Mouse (Mus musculus): ENCODE data around the gene Bnc2. TPM values are rescaled to one million over a fixed set of nuclear protein-coding genes. Genes with fewer than 3 reads are reported as not detected.
A peak's percentile ranks its signal among the peaks of the same experiment; 100 is the strongest.

Bnc2 gene
- polyA plus RNA-seq, 1 experiment from 2014 or later: 7.7 TPM

DNA sequence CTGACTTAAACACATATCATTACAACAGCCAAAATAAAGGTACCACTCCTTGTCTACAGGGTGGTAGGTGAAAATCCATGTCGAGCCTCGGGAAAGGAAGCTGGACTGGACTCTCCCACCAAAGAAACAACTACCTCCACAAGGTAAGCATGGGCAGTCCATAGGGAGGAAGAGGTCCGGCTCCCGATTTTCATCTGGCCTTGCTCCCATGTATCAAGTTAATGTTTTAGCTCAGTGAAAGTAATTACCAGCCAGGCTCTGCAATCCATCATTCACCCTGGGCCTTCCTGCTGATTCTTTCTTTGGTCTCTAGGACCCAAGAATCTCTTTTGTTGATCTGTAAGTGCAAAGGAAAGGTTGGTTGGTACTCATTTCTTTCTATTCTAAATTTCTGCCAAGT is 65.2 kb downstream of the Bnc2 start:
- H3K4me1 ChIP-seq: no peaks in the 10 kb centered on the region
- WGBS: 70% methylated on average over 4 of the region's 4 CpGs
- no peaks in the 10 kb centered on the region for H3K36me3 ChIP-seq
- no peak overlapping the region for H3K4me3 ChIP-seq
- H3K27me3 ChIP-seq (ENCODE audit: insufficient read depth, poor library complexity, severe bottlenecking): no peaks in the 10 kb centered on the region
- H3K27ac ChIP-seq: no peak overlapping the region
- no peak for DNase-seq (ENCODE audit: low spot score)
- H3K9me3 ChIP-seq: no peaks in the 10 kb centered on the region

DNA sequence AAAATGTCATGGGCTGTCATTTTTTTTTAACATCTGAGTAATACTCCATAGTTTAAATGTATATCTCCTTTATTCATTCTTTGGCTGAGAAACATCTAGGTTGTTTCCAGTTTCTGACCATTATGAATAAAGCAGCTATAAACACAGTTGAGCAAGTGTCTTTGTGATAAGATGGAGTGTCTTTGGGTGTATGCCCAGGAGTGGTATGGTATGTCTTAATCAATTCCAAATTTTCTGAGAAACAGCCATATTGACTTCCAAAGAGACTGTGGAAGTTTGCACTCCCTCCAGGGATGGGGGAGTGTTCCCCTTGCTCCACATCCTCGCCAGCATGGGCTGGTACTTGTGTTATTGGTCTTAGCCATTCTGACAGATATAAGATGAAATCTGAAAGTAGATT is 70.6 kb downstream of the Bnc2 start:
- WGBS: 55% methylated on average over 1 of the region's 1 CpGs
- Histone ChIP-seq H3K9me3 (no peaks in the 10 kb centered on the region), H3K27me3 (ENCODE audit: insufficient read depth, poor library complexity, severe bottlenecking) (no peaks in the 10 kb centered on the region), H3K36me3 (no peaks in the 10 kb centered on the region), H3K4me3 (no peak overlapping the region), H3K27ac (no peak overlapping the region), H3K4me1 (no peaks in the 10 kb centered on the region)
- no peak for DNase-seq (ENCODE audit: low spot score)

DNA sequence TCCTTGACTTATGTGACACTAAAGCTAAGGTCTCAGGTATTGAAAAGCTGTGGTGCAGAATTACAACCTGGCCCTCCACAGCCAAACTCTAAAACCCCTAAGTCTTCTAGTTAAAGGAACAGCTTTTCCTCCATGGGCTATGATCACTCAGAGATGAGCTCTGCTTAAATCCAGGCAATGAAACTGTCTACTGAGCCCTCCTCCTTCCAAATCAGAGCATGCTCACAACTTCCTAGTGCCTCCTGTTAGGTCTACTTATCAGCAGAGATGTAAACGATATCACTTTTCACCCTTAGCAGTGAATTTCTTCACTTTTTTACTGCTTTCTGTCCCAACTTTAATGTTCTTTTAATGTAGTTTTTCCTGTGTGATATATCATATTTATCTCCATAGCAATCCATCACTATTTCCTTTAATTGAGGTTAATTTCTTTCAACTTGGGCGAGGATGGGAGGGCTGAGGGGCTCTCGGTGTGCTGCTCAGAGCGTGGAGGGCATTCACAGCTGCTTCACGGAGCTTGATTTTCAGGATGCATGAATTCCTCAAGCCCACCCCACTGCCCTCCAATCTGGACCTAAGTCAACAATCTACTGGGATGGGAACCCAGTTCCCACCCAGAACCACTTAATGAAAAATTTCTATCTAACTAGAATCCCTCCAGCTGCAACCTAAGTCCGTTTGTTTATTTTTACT is 94.7 kb downstream of the Bnc2 start:
- Histone ChIP-seq H3K9me3 (no peaks in the 10 kb centered on the region), H3K4me1 (no peaks in the 10 kb centered on the region), H3K36me3 (no peaks in the 10 kb centered on the region), H3K4me3 (no peak overlapping the region), H3K27ac (no peak overlapping the region), H3K27me3 (ENCODE audit: insufficient read depth, poor library complexity, severe bottlenecking) (no peaks in the 10 kb centered on the region)
- no peak for DNase-seq (ENCODE audit: low spot score)
- 68% methylated on average over 6 of the region's 6 CpGs for WGBS

DNA sequence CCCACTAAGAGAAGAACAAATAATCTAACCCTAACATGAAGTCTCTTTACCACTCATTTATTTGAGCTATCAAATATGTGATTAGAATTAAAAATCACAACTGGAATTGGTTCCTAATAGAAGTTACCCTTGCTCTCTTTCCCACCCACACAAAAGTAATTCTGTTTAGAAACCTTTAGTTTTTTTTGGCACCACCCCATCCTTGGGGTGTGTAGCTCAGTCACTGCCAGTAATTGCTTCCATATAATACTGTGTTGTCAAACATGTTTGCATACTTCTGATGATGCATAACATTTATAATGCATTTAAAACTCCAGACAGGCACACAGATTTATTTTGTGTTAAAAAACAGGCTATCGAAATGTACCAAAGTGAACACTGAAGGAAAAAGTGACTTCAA is 96.8 kb downstream of the Bnc2 start:
- 81% methylated on average over 1 of the region's 1 CpGs for WGBS
- Histone ChIP-seq H3K4me1 (no peaks in the 10 kb centered on the region), H3K27ac (no peak overlapping the region), H3K27me3 (ENCODE audit: insufficient read depth, poor library complexity, severe bottlenecking) (no peaks in the 10 kb centered on the region), H3K9me3 (no peaks in the 10 kb centered on the region), H3K4me3 (no peak overlapping the region), H3K36me3 (no peaks in the 10 kb centered on the region)
- no peak for DNase-seq (ENCODE audit: low spot score)

DNA sequence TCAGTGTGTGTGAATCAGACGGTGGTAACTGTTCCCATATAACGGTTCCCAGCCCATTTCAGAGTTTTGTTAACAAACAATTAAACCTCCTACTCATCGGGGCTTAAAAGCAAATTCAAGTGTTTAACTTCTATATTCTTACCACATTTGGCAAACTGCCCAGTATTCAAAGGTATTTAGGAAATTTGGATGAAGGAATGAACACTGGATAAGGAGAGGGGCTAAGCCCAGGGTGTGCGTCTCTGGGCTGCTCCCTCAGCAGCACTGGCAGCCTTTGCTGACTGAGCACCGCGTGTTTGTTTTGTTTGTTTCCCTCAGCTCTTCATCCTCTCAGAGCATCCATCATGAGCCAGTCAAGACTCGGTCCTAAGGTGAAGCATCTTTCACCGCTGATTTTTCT is 109.0 kb downstream of the Bnc2 start:
- 63% methylated on average over 8 of the region's 8 CpGs for WGBS
- H3K36me3 ChIP-seq: no peaks in the 10 kb centered on the region
- DNase-seq (ENCODE audit: low spot score): no peak
- no peaks in the 10 kb centered on the region for H3K9me3 ChIP-seq
- H3K27me3 ChIP-seq (ENCODE audit: insufficient read depth, poor library complexity, severe bottlenecking): no peaks in the 10 kb centered on the region
- H3K27ac ChIP-seq: no peak overlapping the region
- H3K4me3 ChIP-seq: no peak overlapping the region
- H3K4me1 ChIP-seq: no peaks in the 10 kb centered on the region

DNA sequence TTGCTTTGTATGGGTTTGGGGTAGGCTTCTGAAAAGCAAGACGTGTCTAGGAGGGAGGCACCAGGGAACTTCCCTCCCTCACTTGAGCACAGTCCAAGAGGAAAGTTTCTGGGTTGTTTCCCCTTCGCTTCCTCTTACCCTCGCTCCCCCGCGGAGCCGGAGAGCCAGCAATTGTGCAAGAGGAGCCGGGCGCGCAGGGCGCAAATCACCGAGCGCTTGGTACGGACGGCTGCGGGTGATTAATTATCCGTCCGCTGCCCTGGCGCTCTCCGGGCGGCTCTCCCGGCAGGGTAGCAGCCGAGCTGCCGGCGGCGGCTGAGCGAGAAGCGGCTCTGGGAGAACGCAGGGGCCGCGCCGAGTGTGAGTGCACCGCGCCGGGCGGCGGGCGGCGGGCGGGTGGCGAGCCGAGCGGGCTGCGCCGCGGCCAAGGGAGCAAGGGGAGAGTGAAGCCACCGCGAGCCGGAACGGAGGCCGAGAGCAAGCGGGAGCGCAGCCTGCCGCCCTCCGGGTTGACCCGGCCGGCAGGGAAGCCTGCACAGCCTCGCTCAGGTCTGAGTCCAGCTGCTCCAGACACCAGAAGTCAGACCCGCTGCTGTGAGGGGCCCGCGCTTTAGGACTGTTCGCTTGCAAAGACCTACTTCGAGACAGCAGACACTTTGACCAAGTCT is 129.7 kb downstream of the Bnc2 start:
- no peaks in the 10 kb centered on the region for H3K9me3 ChIP-seq
- DNase-seq (ENCODE audit: low spot score): peak; percentile 85
- WGBS: under 1% methylated on average over 62 of the region's 62 CpGs
- H3K4me3 ChIP-seq: peak overlapping the region; percentile 75
- H3K4me1 ChIP-seq: peaks cover 12% of the 10 kb centered on the region; the same call in 1 of the 2 replicates
- peaks cover 6% of the 10 kb centered on the region for H3K27me3 ChIP-seq (ENCODE audit: insufficient read depth, poor library complexity, severe bottlenecking)
- no peaks in the 10 kb centered on the region for H3K36me3 ChIP-seq
- peak overlapping the region; percentile 92 for H3K27ac ChIP-seq

DNA sequence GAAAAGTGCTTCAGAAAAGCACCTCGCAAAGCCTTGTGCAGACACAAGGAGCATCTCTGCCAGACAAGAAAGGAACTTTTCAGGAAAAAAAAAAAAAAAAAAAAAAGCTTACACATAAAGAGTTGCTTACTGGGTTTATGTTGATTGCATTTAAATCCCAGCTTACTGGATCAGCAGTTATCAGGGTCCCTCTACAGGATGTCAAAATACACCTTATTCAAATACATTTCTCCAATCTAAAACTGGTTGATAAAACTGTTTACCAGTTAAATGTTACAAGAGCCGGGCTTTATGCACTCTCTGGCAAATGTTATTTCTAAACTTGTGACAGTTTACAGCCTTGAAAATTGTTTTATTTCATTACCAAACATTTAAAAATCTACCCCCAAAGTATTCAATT is 130.4 kb downstream of the Bnc2 start:
- WGBS: 29% methylated on average over 2 of the region's 2 CpGs

DNA sequence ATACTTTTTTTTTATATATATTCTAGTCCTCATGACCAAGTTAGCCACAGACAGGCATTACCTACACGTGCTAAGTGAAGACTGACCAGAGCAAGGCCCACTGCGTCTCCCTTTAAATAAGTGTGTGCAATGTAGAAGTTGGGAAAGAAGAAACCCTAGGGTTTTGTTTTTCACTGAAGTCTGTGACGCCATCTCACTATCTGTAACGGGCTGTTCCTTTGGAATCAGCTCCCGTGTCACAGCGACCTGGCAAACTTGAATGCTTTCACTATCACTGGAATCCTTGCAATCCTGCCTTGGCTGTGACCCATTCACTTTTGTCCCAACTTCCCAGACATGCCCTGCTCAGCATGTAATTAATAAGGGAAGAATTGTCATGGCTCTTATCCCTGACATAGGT is 134.5 kb downstream of the Bnc2 start:
- Histone ChIP-seq H3K9me3 (no peaks in the 10 kb centered on the region), H3K27ac (no peak overlapping the region), H3K36me3 (no peaks in the 10 kb centered on the region), H3K4me1 (no peaks in the 10 kb centered on the region; the same call in 1 of the 2 replicates), H3K4me3 (no peak overlapping the region), H3K27me3 (ENCODE audit: insufficient read depth, poor library complexity, severe bottlenecking) (no peaks in the 10 kb centered on the region)
- WGBS: 42% methylated on average over 6 of the region's 6 CpGs
- no peak for DNase-seq (ENCODE audit: low spot score)

More for the DNA sequence above, 130.4 kb downstream of the Bnc2 start:
- no peak for DNase-seq (ENCODE audit: low spot score)
- Histone ChIP-seq H3K9me3 (no peaks in the 10 kb centered on the region), H3K36me3 (no peaks in the 10 kb centered on the region), H3K4me1 (peaks cover 12% of the 10 kb centered on the region; the same call in 1 of the 2 replicates), H3K4me3 (peak overlapping the region; percentile 75), H3K27ac (no peak overlapping the region), H3K27me3 (ENCODE audit: insufficient read depth, poor library complexity, severe bottlenecking) (peaks cover 6% of the 10 kb centered on the region)

DNA sequence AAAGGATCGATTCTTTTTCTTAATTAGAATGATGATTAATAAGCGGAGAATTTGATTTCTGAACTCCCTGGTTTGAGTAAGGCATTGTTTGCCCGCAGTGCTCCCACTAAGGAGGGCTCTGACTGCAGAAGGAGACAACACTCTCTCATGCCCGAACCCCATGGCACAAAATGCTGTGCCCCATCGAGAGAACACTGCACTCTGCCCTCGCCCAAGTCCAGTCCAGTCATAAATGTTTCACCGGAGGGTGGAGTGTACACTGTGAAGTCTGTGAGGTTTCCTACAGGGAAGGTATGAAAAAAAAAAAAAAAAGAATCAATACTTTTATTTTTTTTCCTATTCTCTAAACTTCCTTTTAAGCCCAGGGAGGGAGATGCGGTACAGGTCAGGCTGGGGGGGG is 135.7 kb downstream of the Bnc2 start:
- Histone ChIP-seq H3K4me1 (no peaks in the 10 kb centered on the region; the same call in 1 of the 2 replicates), H3K27ac (no peak overlapping the region), H3K27me3 (ENCODE audit: insufficient read depth, poor library complexity, severe bottlenecking) (no peaks in the 10 kb centered on the region), H3K36me3 (no peaks in the 10 kb centered on the region), H3K9me3 (no peaks in the 10 kb centered on the region), H3K4me3 (no peak overlapping the region)
- DNase-seq (ENCODE audit: low spot score): no peak
- WGBS: 84% methylated on average over 8 of the region's 8 CpGs

DNA sequence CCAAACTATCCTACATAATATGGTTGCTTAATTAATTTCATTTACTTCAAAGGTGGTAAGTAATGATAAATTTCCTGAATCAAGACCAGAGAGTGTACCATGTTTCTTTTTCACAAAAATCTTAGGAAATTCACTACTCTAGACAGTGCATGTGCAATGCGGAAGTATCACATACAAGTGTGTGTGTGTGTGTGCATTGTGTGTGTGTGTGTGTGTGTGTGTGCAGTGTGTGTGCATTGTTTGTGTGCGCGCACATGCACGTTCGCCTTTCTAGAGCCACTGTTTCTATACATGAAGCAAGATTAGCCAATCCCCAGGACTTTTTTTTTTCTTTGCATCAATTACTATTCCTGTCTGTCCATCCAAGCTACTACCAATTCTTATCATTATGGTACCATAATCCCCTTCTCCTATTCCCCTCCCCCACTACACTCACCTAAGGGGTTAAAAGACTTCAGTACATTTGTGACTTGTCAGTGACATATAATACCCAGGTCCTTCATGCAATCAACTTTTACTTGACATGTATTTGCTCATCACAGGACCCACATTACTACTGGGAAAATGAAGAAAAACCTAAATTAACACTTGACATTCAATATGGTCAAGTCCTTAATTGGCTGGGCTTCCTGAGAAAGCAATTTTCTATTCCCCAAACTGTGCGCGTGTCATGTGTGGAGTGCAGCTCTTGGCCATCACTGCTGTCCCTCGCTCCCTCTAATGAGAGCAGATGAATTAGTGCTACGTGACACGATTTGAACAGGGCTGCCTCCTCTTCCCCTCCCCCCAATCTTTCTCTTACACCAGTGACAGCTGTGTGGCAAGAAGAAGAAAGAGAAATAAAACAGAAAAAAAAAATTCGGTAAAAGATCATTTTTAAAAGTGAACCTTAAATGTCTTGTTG is 145.9 kb downstream of the Bnc2 start:
- no peaks in the 10 kb centered on the region for H3K9me3 ChIP-seq
- 87% methylated on average over 11 of the region's 11 CpGs for WGBS
- H3K36me3 ChIP-seq: no peaks in the 10 kb centered on the region
- no peak overlapping the region for H3K4me3 ChIP-seq
- H3K4me1 ChIP-seq: peaks cover 5% of the 10 kb centered on the region; the same call in 1 of the 2 replicates
- no peak overlapping the region for H3K27ac ChIP-seq
- H3K27me3 ChIP-seq (ENCODE audit: insufficient read depth, poor library complexity, severe bottlenecking): no peaks in the 10 kb centered on the region
- no peak for DNase-seq (ENCODE audit: low spot score)

DNA sequence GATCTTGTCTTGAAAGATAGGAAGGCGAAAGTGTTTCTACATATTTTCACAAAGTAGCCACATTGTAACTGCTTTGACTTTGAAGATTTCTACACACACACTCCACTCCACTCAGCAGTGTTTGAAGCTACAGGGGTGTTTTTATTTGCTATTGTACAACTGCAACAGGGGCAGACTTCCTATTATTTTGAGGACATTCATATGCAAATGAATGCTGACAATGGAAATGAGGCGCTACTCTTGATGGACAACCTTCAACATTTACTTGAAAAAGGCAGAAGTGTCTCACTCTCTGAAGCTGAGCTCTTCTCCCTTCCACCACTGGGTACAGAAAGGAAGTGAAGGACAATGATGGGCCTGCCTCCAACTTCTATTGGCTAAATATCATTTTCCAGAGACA is 146.7 kb downstream of the Bnc2 start:
- Histone ChIP-seq H3K27me3 (ENCODE audit: insufficient read depth, poor library complexity, severe bottlenecking) (no peaks in the 10 kb centered on the region), H3K4me3 (no peak overlapping the region), H3K9me3 (no peaks in the 10 kb centered on the region), H3K36me3 (no peaks in the 10 kb centered on the region), H3K27ac (no peak overlapping the region), H3K4me1 (peaks cover 11% of the 10 kb centered on the region)
- DNase-seq (ENCODE audit: low spot score): no peak
- WGBS: 67% methylated on average over 2 of the region's 2 CpGs

DNA sequence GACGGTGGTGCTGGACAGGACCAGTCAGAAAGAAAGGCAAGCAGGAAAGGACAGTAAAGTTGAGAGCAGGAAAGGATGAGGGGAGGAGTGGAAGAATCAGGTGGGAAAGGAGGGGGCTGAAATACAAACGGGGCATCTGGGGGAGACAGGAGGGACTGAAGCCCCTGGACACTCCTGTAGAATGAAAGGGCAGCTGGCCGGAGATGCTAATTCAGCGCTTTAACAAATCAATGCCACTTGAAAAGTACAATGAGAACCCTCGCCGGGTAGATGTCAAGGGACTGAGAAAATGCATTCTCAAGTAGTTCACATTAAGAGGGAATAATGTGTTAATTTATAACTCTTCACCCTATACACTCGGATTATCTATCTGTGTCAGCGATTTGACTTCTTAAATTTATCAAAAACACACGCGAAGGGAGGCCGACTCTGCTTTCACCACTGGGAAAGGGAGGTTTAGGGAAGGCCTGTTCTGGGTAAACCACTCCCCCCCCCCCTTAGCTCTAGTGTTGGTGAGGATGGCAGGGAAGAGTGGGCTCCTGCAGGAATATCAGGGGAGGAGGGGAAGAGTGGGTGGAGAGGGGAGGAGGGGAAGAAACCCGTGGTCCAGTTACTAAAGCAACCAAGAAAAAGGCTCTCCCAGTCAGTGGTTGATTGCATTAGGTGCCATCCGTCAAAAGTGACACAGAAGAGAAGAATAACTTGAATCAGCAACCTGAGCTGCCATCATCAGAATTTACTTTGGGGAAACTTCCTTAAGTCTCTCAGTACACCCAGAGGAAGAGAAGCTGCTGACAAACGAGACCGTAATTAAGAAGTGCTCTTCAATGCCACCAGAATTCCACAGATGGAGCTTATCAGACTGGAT is 147.8 kb downstream of the Bnc2 start:
- Histone ChIP-seq H3K27me3 (ENCODE audit: insufficient read depth, poor library complexity, severe bottlenecking) (no peaks in the 10 kb centered on the region), H3K9me3 (no peaks in the 10 kb centered on the region), H3K27ac (no peak overlapping the region), H3K4me3 (no peak overlapping the region), H3K4me1 (peaks cover 15% of the 10 kb centered on the region), H3K36me3 (no peaks in the 10 kb centered on the region)
- no peak for DNase-seq (ENCODE audit: low spot score)
- 15% methylated on average over 15 of the region's 15 CpGs for WGBS
